Mouse (Mus musculus): Measurements from ENCODE around the gene Gchfr. TPM values are rescaled to one million over a fixed set of nuclear protein-coding genes. Genes with fewer than 3 reads are reported as not detected.

Gchfr gene
- total RNA-seq, 4 experiments from 2014 or later: not detected

Other genes with a start within 250 kb of the Gchfr start
- 1 to 10 TPM; 1.0 to 2.3 (median 1.9) TPM for gene Chst14, start 241.3 kb upstream of the Gchfr start, total RNA-seq (2022)
- gene Ccdc32, start 138.4 kb upstream of the Gchfr start, total RNA-seq (2022): 1 to 10 TPM; 2.9 to 5.4 (median 4.2) TPM
- 1 to 10 TPM; 2.7 to 3.5 (median 3.3) TPM for gene Rpusd2, start 133.0 kb upstream of the Gchfr start, total RNA-seq (2022)
- gene Knl1, start 120.7 kb upstream of the Gchfr start, total RNA-seq (2022): under 1 TPM in 3 of 4 experiments, not detected in 1; 0.07 to 0.36 (median 0.29) TPM
- gene Rad51, start 55.0 kb upstream of the Gchfr start, total RNA-seq (2022): 1 to 10 TPM in 3 of 4 experiments, under 1 TPM in 1; 0.74 to 1.8 (median 1.2) TPM
- gene Rmdn3, start 10.7 kb upstream of the Gchfr start, total RNA-seq (2022): 1 to 10 TPM; 3.2 to 6.7 (median 4.8) TPM
- not detected for gene Gm14137, start 6.7 kb downstream of the Gchfr start, total RNA-seq (2022)
- 10 to 100 TPM in 3 of 4 experiments, 1 to 10 TPM in 1; 9.1 to 15.3 (median 11.8) TPM for gene Zfyve19, start 40.8 kb downstream of the Gchfr start, total RNA-seq (2022)
- 1 to 10 TPM; 7.5 to 8.5 (median 8.0) TPM for gene Dnajc17, start 41.0 kb downstream of the Gchfr start, total RNA-seq (2022)
- gene Ppp1r14d, start 62.1 kb downstream of the Gchfr start, total RNA-seq (2022): not detected
- gene Spint1, start 69.6 kb downstream of the Gchfr start, total RNA-seq (2022): under 1 TPM in 1 of 4 experiments, not detected in 3; 0.13 TPM
- not detected for gene Rhov, start 103.5 kb downstream of the Gchfr start, total RNA-seq (2022)
- 10 to 100 TPM; 10.8 to 12.5 (median 11.5) TPM for gene Vps18, start 121.0 kb downstream of the Gchfr start, total RNA-seq (2022)
- 1 to 10 TPM; 3.3 to 5.8 (median 3.9) TPM for gene Dll4, start 158.0 kb downstream of the Gchfr start, total RNA-seq (2022)
- gene Chac1, start 183.5 kb downstream of the Gchfr start, total RNA-seq (2022): 100 to 1,000 TPM in 1 of 4 experiments, 10 to 100 TPM in 3; 59.1 to 158 (median 73.1) TPM

Data from gastrocnemius, adult 8-10 months (tissue).